Mouse (Mus musculus): ENCODE measurements at regions not wholly inside any gene's neighbourhood (a gene's known extent, or its start where the extent isn't known, plus 50 kb on each side); places are given as distances from the start of the nearest gene placed in this dataset.

DNA sequence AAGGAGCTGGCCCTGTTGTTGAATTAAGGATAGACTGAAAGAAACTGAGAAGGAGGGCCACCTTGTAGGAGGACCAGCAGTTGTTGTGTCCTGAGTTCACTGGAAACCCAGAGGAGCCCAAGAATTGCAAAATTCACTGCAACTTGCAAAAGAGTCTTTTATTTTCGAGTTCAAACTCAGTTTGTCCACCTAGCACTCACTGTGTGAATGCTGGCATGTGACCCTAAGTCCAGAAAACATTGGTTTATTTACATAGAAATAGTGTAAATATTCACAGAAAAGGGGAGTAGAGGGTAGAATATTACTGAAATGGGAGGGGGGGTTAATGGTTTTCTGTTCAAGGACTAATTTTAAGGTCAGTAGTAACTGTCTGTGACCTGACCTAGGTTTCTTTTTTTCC is 394.7 kb downstream of the 4933405O20Rik start:
- no peak for DNase-seq

DNA sequence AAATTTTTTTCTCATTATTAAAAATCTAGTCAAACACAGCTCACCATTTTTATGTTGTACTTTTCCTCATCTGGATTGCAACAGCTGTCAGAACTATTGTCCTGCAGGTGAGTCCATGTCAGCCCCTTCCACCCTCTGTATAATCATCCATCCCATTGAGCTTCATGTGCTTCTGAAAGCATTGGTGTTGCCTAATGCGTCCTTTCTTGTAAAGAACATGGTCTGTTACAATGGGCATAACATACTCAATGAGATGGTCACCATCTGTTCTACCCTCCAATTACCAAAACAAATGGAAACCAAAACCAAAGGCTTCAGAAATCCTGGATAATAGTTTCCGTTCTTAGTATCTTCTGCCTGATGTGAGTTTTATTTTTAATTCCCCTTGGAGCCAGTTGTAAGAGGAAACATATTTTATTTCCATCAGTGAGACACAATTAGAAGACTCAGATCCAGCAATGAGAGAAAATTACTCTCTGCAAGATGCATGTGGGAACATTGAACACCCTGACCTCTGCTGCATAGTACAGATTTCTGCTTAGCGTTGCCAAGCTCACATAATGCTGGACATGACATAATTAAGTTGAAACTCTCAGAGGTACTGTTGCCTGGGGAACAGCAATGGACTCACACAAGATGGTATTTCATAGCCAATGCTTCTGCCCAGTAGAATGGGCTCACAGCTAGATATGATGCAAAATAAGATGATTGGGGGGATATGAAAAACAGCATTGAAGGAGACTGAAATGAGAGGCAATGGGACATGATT is 443.1 kb downstream of the 4933405O20Rik start:
- no peak for DNase-seq

DNA sequence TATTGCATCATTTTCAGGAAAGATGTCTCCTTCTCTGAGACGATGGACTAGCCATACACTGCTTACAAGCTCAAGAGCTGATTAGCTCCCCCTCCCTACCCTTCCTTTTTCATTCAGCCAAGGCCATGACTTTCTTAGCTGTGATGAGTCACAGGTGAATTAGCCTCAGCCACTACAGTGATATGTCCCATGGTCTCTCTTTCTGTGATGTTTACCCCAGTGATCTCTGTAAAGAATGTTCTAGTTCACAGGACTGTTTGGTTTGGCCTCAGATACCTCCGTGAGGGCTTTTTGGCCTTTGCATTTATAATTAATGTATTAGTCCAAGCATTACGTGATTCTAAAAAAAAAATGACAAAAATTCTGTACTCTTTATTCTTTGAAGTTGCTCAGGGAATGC is 452.5 kb downstream of the 4933405O20Rik start:
- DNase-seq, result peak; percentile 40

DNA sequence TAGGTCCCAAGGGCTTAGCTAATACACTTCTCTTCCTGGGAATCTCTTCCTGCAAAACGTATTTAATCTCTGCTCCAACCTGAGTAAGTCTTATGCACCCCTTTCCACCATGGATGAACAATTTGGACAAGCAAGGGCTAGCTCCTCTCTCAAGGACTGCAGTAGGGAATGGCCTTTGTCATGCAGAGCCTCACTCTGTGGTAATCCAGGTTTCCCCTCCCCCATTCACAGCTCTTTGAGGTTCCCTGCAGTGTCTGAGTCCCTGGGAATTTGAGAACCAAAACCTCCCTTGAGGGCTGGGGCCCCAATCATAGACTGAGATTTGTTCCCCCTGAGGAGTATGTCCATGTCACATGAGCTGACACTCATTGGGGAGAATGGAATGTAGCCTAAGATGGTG is 442.5 kb upstream of the Ano5 start:
- DNase-seq, result no peak

DNA sequence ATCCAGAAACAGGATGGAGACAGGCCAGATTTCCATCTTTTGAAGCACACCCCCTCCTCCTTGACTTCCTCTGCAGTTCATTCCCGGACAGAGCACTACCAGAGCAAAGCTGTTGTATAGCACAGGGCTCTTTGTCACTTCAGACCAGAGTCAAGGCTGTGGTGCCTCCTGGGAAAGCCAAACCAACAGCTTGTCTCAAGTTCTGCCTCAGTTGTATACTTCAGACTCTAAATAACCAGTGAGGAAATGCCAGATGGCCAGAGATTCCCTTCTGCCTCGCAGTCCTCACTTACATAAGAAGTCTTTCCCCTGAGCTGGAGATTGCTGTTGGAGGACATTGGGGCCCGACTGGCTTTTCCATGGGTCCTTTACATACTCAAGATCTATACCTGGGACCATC is 417.1 kb upstream of the Ano5 start:
- no peak for DNase-seq

DNA sequence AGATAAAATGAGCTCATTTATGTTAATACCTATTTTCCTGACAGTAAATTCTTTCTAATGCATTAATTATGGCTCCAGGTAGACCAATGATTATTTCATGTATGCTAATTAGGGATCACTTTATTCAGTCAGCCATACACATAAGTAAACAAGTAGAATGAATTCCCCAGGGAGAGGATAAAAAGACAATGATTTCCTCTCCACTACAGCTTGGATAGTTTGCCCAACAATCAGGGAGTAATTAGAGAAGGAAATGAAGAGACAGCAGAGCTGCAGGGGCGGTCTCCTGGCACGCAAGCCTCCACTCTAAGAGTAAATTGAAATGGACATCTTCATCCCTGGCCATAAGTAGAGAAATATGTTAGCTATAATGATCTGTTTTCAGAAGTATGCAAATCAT is 409.7 kb upstream of the Ano5 start:
- no peak for DNase-seq

DNA sequence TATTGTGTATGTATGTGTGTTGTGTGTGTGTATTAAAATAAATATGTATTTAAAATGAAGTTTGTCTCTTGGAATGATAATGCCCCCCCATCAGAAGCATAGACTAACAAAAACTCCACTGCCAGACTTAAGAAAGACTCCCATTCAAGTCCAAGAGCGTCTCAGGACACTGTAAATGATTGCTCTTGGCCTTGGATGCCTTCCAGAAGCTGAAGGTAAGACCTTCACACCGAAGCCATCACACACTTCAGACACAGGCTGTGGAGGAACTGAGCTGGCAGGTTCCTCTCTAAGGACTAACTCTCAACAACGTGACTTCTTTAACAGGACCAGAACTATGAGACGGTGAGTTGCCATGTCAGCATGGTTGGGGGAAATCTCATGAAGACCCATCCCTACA is 370.0 kb upstream of the Ano5 start:
- no peak for DNase-seq

DNA sequence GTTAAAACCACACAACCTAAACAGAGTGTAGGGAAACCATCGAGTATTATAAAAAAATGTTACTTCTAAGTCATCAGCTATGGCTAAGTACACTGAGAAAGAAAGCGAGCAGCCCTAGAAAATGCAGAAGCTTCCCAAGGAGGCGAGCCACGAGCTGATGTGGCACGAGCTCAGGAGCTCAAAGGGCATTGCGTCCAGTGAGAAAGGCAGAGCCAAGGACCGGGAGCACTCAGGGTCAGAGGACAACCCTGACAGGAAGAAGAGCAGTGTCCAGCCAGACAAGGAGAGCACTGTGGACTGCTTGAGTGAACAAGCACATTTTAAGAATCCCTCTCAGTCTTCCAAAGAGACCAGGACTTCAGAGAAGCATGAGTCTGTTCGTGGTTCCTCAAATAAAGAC is 335.6 kb upstream of the Ano5 start:
- no peak for DNase-seq

DNA sequence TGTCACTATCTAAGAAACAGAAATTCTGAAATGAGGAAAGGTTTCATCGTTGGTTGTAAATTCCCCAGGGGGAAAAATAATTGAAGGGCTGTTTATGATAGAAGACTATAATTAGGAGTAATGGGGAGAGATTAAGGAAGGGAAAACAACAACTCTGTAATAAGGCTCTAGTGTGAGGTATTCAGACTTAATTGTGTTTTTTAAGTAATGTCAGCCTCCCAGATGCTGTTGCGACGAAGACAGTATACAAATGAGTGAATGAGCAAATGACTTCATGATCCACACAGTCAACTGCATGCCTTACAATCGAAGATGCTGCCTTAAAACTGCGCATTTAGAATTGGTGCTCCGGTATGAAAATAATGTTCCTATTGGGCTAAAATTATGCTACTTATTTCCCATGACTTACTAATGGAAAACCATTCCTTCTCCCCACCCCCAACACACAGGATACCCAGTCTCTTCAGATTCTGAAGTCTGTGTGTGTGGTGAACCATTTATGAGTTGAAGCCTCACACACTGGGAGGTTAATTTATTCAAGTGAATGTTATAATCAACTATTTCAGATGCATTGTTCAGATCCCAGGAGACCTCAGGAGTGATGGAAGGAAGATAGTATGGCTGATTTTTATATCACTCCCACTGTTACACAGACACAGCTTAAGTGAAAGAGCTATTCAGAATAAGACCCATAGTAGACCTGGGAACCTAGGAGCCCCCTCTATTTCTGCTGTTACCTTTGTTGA is 295.2 kb upstream of the Ano5 start:
- no peak for DNase-seq

DNA sequence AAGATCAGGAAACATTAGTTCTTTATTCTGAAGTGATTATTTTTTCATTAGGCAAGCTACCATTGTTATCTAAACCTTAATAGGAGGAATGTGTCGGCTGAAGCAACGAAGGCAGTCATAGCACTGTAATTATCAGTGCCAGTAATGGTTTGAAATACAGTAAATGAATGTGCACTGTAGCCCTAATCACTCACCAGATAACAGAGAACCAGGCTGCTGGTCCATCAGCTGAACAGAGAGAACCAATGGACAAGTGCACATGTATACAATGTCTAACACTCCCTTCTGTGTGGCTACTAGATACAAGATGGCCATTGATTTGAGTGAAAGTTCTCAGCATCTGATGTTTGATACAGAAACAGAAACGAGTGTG is 294.6 kb upstream of the Ano5 start:
- no peak for DNase-seq

DNA sequence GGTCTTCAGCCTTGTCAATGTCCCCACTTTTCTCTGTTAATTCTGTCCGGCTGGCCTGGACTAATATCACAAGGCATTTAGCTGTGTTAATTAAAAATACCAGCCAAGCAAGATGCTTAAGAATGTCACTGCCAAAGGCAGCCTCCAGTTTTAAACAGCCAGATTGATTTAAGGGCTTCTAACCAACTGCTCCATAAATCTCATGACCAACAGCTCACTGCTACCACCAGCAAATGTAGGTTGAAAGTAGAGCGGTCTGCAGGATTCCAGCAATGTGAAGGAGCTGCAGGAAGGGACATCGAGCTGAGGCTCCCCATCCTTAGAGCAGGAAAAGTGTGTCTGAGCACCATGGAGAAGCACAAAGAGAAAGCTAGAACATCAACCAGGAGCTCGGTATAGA is 289.5 kb upstream of the Ano5 start:
- no peak for DNase-seq

DNA sequence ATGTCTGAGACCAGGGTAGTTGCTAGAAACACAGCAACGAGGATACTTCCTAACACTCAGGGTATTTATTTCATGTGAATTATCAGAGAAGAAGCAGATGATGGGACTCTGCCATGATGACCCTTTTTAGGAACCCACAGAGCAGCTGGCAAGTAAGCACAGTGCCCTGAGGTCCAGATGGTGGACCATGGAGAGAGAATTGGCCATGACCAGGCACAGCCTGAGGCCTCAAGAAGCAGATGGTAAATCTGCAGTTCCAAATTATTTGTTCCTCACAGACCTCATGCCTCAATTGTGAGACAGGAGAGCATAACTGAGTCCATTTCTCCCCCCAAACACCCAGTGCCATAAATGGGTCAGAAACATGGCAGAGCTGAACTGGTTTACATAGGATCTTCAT is 289.0 kb upstream of the Ano5 start:
- no peak for DNase-seq

DNA sequence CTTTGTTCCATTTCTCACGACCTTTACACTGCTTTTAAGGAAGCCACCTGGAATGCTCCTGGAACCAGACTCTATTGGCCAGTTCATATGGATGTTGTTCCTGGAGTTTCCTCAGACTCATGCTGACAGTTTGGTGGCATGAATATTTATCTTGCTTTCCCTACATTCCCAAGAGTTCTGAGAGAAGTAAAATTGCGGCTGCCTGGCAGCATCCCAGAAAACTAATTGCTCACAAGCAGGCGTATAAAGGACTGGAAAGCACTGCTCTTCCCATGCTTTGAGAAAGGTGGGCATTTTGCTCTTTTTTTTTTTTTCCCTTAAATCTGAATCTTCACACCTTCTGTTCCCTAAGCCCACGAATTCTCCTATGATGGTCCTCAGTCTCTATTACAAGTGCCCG is 283.7 kb upstream of the Ano5 start:
- DNase-seq, result no peak

DNA sequence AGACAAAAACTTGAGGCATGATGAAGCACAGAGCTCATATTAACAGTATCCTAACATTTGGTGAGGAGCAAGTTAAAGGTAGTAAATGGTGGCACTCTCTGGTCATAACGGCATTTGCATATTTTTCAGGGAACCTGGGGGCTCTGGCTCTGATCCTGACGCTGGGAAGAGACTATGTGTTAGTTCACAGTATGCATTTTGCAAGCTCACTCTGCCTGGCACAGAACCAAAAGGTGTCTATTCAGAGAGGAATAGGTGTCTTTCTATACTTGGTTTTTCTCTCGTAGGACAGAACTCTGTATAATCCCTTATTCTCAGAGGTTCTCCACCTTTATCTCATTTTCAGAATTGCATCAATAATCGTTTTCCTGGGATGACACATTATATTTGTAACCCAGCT is 276.2 kb upstream of the Ano5 start:
- no peak for DNase-seq

DNA sequence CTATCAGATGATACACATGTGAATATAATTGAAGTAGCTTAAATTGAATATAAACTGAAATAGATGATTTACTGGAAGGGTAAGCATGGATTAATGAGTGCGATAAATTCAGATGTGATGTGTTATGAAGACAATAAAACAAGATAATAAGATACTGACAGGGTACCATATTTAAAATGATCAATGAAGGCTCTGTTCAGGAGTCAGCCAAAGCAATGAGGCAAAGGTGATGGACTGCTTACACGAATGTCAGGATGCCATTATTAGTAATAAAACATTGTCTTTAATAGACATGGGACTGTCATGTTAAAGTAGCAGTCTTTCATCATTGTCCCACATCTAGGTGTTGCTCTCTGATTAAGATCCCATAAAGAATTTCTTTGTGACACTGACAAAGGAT is 263.1 kb upstream of the Ano5 start:
- no peak for DNase-seq

DNA sequence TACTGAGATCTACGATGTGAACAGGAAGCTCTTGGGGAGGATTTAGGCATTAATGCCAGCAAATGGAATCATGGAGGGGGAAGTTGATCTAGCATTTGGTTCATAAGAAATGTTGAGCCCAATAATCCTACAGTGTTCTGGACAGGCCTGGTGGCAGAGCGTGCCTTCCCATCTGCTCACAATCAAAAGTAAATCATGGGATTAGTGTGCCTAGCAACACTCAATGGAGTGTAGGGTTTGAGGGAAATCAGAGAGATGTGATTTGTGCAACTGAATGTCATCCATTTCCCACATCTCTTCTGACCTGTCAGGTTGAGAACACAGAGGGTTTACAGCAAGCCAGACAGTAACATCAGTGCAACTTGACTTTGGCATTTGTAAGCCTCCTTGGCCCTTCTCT is 256.4 kb upstream of the Ano5 start:
- DNase-seq, result no peak

DNA sequence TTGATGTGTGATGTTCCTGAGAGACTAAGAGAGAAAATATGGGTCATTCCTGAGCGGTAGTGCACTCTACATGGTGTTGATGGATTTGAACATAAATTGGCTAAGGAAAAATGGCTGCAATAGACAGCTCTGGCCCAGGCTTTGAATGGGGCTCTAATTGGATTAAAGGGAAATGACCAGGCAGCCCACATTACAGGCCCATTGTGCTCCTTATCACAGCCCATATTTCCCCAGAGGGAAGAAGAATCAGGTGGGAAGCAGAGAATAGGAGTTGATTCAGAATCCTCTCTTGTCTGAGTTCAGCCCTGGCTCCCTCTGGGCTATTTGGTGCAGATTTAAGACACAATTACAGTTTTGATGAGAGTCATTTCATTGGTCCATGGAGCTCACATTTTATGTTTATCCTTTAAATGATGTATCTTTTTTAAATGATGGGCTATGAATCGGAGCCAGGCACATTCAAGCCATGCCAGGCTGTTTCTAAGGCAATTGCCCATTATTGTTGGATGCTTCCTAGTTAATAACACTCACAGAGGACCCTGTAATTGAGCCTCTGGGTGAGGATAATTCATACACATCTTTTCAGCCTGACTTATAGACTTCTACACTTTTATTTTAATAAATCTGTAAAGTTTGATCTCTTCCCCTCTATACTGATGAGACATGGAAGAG is 251.5 kb upstream of the Ano5 start:
- DNase-seq, result no peak

DNA sequence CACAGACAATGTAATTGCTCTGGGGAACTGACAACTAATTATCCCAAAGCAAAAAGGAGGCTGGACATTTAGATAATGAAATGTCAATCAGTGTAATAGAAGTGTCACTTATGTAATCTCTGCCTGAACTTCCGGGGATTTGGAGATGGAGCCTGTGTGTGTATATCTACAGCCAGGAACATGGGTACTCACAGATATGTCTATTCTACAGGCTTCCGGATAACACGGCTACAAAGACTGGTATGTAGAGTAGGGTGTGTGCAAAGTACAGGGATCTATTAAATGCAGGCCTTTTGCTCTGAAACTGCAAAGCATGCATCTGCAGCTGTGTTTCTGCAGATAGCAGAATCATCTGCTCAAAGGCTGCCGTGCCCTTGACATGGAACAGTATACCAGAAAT is 246.7 kb upstream of the Ano5 start:
- no peak for DNase-seq

DNA sequence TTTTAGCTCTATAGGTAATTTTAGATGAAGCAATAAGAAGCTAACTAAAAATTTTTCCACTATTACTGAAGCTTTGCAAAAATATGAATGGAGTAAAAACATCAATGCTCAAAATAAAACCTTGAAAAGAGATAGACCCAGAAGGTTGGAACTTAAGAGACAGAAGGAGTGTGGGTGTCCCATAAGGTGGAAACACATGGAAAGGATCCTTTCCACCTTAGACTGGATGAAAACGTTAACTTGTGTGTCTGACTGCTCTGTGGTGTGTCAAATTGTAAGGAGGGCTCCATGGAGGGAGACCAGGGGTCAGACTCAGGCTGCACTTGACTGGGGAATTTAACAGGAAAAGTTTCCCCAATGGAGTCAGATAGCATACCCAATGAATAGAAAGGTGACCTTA is 244.9 kb upstream of the Ano5 start:
- DNase-seq, result no peak

DNA sequence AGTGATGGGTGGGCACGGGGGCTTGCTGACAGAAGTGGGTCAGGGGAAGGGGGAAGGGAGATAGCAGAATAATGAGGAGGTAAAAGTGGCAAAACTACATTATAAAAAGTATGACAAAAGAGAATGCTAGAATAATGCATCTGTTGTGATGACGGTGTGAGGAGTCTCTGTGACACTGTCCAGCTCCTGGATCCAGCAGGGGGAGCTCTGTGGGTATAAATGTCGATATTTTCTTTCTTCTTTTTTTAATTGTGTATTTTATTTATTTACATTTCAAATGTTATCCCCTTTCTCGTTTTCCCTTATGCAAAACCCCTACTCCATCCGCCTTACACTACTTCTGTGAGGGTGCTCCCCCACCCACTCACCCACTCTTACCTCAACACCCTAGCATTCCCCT is 243.9 kb upstream of the Ano5 start:
- no peak for DNase-seq

DNA sequence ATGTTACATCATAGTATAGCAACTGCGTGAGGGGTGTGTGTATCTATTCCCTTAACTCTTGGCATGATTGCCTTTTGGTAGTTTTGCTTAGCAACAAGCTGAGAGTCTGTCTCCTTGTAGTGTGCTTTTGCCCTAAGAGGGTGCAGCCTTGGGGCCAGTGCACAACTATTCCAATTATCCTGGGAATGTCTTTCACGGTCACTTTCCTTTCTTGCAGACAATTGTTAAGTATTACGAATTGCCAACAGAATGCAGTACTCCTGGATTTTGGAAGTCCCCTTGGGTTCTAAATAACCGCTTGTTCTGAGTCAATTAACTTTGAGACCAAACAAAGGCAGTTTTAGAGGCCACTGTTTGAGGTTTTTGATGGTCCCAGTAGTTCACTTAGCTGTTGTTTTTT is 242.1 kb upstream of the Ano5 start:
- no peak for DNase-seq

DNA sequence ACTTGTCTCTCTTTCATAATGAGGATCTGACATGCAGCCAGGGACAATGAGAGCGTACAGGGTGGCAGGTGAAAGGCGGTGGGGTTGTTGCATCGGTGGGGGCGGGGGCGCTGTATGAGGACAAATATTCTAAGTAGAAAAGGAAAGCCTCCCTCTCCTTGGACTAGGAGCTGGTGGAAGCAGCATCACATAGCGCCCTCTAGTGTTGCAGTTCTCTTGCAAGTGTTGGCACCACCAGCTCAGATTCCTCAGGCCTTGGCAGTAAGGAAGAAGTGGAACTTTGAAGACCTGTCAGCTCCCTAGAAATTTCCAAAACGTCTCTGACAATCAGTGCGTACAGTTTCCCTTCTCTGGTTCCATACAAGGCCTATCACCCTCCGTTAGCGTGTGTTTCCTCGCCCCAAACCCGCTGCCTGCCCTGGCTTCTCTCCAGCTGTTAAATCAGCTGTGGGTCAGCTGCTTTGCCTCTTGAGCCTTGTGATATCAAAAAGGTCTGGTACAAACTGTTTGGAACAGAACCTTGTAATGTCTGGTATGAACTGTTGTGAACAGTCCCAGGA is 240.2 kb upstream of the Ano5 start:
- DNase-seq, result peak; percentile 6

DNA sequence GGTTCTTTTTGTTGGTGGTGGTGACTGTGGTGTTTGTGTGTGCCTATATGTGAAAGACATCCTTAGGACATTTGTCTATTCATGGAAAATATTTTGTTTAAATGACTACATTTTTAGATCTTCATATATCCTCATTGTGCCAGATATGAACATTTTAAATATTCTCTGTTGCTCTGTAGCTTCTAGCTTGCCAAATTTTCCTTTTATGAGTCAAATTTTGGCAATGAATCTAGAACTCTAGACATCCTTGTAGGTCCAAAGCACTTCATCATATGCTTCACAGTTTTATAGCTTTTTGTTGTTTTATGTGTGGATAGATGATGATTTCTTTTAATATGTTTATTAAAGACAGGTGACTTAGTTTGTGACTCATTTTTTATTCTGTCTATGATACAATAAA is 229.4 kb upstream of the Ano5 start:
- DNase-seq, result no peak
